Comparison of ENCODE assay signal across 8 mouse cellular contexts in genomic region chr8:70376275-70376741, GRCm38 (mm10). TPM values are rescaled to one million over a fixed set of nuclear protein-coding genes. Genes with fewer than 3 reads are reported as not detected.
DNase-seq lines count a peak whose midpoint lies in the region; ATAC-seq and TF ChIP-seq lines count a peak whose summit lies in the region.

No protein-coding gene starts in this region.

- no peaks in the 10 kb centered on the region for H3K36me3 ChIP-seq in heart, embryonic 15.5 days
- H3K36me3 ChIP-seq in intestine, embryonic 14.5 days (ENCODE audit: control insufficient read depth, insufficient read depth, low read length): no peaks in the 10 kb centered on the region
- no peaks in the 10 kb centered on the region for H3K36me3 ChIP-seq in midbrain, embryonic 12.5 days

- ATAC-seq in heart, embryonic 15.5 days (replicated peaks; ENCODE audit: insufficient number of reproducible peaks, insufficient read depth, low FRiP score, low read depth): no peak
- ATAC-seq in intestine, embryonic 14.5 days (replicated peaks; ENCODE audit: low FRiP score, low TSS enrichment, low read depth): no peak
- no peak for ATAC-seq in midbrain, embryonic 12.5 days (ENCODE audit: low FRiP score, low read depth)

- H3K9me3 ChIP-seq in heart, embryonic 15.5 days (replicated peaks): no peaks in the 10 kb centered on the region
- no peaks in the 10 kb centered on the region for H3K9me3 ChIP-seq in intestine, embryonic 14.5 days (ENCODE audit: control insufficient read depth, low read length)
- no peaks in the 10 kb centered on the region for H3K9me3 ChIP-seq in midbrain, embryonic 12.5 days

- no peak for DNase-seq in heart, adult 8-10 months (ENCODE audit: low spot score)
- DNase-seq in intestine, embryonic 14.5 days (ENCODE audit: low spot score): no peak
- DNase-seq in layer of hippocampus, postnatal 25 days (ENCODE audit: extremely low spot score in 1 of 2, low spot score in 1 of 2): no peak
- no peak for DNase-seq in frontal cortex, postnatal 10 days (ENCODE audit: low spot score in 2 of 2)
- DNase-seq in spleen, postnatal 36 days (ENCODE audit: low spot score in 2 of 2): no peak

- H3K9ac ChIP-seq in heart, embryonic 15.5 days: no peak overlapping the region
- no peak overlapping the region for H3K9ac ChIP-seq in intestine, embryonic 14.5 days (ENCODE audit: low read length)
- no peak overlapping the region for H3K9ac ChIP-seq in midbrain, embryonic 12.5 days (replicated peaks)

- 7% methylated on average over 37 of the region's 37 CpGs for WGBS in heart, embryonic 15.5 days
- 7% methylated on average over 37 of the region's 37 CpGs for WGBS in intestine, embryonic 14.5 days
- WGBS in midbrain, embryonic 12.5 days: 8% methylated on average over 37 of the region's 37 CpGs

- TF ChIP-seq CTCF in bone marrow macrophage, adult 2 months (IDR thresholded peaks at IDR 0.05; ENCODE audit: low read depth, low read length): no peak

- H3K27ac ChIP-seq in heart, embryonic 15.5 days: no peak overlapping the region
- no peak overlapping the region for H3K27ac ChIP-seq in bone marrow macrophage, adult 2 months (ENCODE audit: insufficient read depth, low read depth, low read length)
- H3K27ac ChIP-seq in intestine, embryonic 14.5 days (ENCODE audit: low read depth): no peak overlapping the region
- no peak overlapping the region for H3K27ac ChIP-seq in midbrain, embryonic 12.5 days (replicated peaks)

- peaks cover 45% of the 10 kb centered on the region for H3K4me1 ChIP-seq in heart, embryonic 15.5 days (replicated peaks)
- peaks cover 9% of the 10 kb centered on the region for H3K4me1 ChIP-seq in bone marrow macrophage, adult 2 months (ENCODE audit: control insufficient read depth, insufficient read depth, low read length)
- peaks cover 13% of the 10 kb centered on the region for H3K4me1 ChIP-seq in intestine, embryonic 14.5 days (replicated peaks; ENCODE audit: control insufficient read depth, insufficient read depth, low read length)
- H3K4me1 ChIP-seq in midbrain, embryonic 12.5 days: peaks cover 17% of the 10 kb centered on the region

- peaks cover 85% of the 10 kb centered on the region for H3K27me3 ChIP-seq in heart, embryonic 15.5 days
- peaks cover 74% of the 10 kb centered on the region for H3K27me3 ChIP-seq in intestine, embryonic 14.5 days (replicated peaks; ENCODE audit: control insufficient read depth, insufficient read depth, low read length)
- peaks cover 97% of the 10 kb centered on the region for H3K27me3 ChIP-seq in midbrain, embryonic 12.5 days

- H3K4me2 ChIP-seq in heart, embryonic 15.5 days: peak overlapping the region; percentile 25
- no peak overlapping the region for H3K4me2 ChIP-seq in intestine, embryonic 14.5 days (ENCODE audit: low read length)
- H3K4me2 ChIP-seq in midbrain, embryonic 12.5 days (replicated peaks): no peak overlapping the region

- H3K4me3 ChIP-seq in heart, embryonic 15.5 days: peak overlapping the region; percentile 22
- 0 out of 2 replicates have a peak overlapping the region, but pooled peaks have one; percentile 0 for H3K4me3 ChIP-seq in bone marrow macrophage, adult 2 months (ENCODE audit: insufficient read depth, low read length)
- H3K4me3 ChIP-seq in intestine, embryonic 14.5 days (ENCODE audit: low read depth, low read length): 0 out of 2 replicates have a peak overlapping the region, but pooled peaks have one; percentile 1
- H3K4me3 ChIP-seq in midbrain, embryonic 12.5 days: peak overlapping the region; percentile 4; the same call in 1 of the 2 replicates

- no peak for TF ChIP-seq POLR2A in bone marrow macrophage, adult 2 months (IDR thresholded peaks at IDR 0.05; ENCODE audit: borderline replicate concordance, low read depth, low read length)

RNA-seq across cellular contexts. Expression of gene Comp, which starts 3.0 kb away (rescaled TPM):
- 2.8 and 4.0 TPM in 2 replicates for polyA plus RNA-seq in heart, embryonic 15.5 days (2015; fragmentation: Nextera tagmentation; extraction: Ambion mirVana)
- 1 to 10 TPM; 4.7 to 7.7 (median 6.2) TPM for total RNA-seq in heart, adult 8-10 months (2022)
- polyA plus RNA-seq in bone marrow macrophage, adult 2 months (2012; ENCODE audit: insufficient read depth, insufficient read length, missing spikeins): 1.1 and 1.2 TPM in 2 replicates
- polyA plus RNA-seq in intestine, embryonic 14.5 days (2014; fragmentation: Nextera tagmentation; extraction: Ambion mirVana): 0.44 and 0.77 TPM in 2 replicates
- 0.23 TPM in 1 of 2 replicates, not detected in the other for polyA plus RNA-seq in midbrain, embryonic 12.5 days (2016; fragmentation: Nextera tagmentation; extraction: Ambion mirVana)
- total RNA-seq in layer of hippocampus, postnatal 25 days (2021): under 1 TPM; 0.32 to 0.47 TPM

RNA-seq across cellular contexts. Expression of gene Upf1, which starts 23.2 kb away (rescaled TPM):
- 10.5 and 13.4 TPM in 2 replicates for polyA plus RNA-seq in heart, embryonic 15.5 days (2015; fragmentation: Nextera tagmentation; extraction: Ambion mirVana)
- 10 to 100 TPM; 46.7 to 48.8 (median 47.5) TPM for total RNA-seq in heart, adult 8-10 months (2022)
- polyA plus RNA-seq in bone marrow macrophage, adult 2 months (2012; ENCODE audit: insufficient read depth, insufficient read length, missing spikeins): 30.6 and 31.6 TPM in 2 replicates
- 16.6 and 19.4 TPM in 2 replicates for polyA plus RNA-seq in intestine, embryonic 14.5 days (2014; fragmentation: Nextera tagmentation; extraction: Ambion mirVana)
- 32.8 and 38.0 TPM in 2 replicates for polyA plus RNA-seq in midbrain, embryonic 12.5 days (2016; fragmentation: Nextera tagmentation; extraction: Ambion mirVana)
- 10 to 100 TPM; 61.8 to 66.1 TPM for total RNA-seq in layer of hippocampus, postnatal 25 days (2021)

RNA-seq across cellular contexts. Expression of gene Gdf1, which starts 46.7 kb away (rescaled TPM):
- 0.31 and 1.4 TPM in 2 replicates for polyA plus RNA-seq in heart, embryonic 15.5 days (2015; fragmentation: Nextera tagmentation; extraction: Ambion mirVana)
- under 1 TPM in 3 of 4 experiments, not detected in 1; 0.23 to 0.85 (median 0.41) TPM for total RNA-seq in heart, adult 8-10 months (2022)
- polyA plus RNA-seq in bone marrow macrophage, adult 2 months (2012; ENCODE audit: insufficient read depth, insufficient read length, missing spikeins): not detected in 2 replicates
- 1.8 and 2.1 TPM in 2 replicates for polyA plus RNA-seq in intestine, embryonic 14.5 days (2014; fragmentation: Nextera tagmentation; extraction: Ambion mirVana)
- 3.7 and 4.5 TPM in 2 replicates for polyA plus RNA-seq in midbrain, embryonic 12.5 days (2016; fragmentation: Nextera tagmentation; extraction: Ambion mirVana)
- total RNA-seq in layer of hippocampus, postnatal 25 days (2021): 10 to 100 TPM; 14.1 to 19.4 TPM
